Mouse (Mus musculus): ENCODE measurements around the gene Rbmx2. TPM values are rescaled to one million over a fixed set of nuclear protein-coding genes. Genes with fewer than 3 reads are reported as not detected.
A peak's percentile ranks its signal among the peaks of the same experiment; 100 is the strongest.

Gene Rbmx2
- polyA plus RNA-seq (2014; fragmentation: Nextera tagmentation; extraction: Ambion mirVana): 21.3 and 22.2 TPM in 2 replicates

DNA sequence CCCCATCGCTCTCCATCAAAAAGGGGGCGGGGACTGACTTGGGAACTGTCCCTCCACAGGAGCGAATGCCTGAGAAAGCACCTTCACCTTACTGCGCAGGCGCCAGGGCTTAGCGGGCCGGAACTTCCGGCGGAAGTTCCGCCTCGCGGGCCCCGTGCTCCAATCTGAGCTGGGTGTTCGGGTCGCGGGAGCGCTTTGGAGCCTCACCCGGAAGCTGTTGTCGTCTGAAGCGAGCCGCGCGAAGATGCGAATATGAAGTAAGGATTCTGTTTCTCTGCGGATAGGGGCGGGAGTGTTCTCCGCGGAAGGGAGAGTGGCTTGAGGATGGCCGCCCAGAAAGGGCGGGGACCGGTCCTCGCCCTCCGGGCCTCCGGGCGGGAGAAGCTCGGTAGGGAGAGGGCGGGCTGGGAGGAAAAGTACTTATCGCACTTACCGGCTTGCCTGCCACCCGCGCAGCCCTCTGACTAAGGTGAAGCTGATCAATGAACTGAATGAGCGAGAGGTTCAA, at the start of gene Rbmx2:
Gene Rbmx2 (plus strand): TSS at position 141 of the 508 bp plus-strand sequence.
- no peaks in the 10 kb centered on the region for H3K36me3 ChIP-seq (ENCODE audit: control insufficient read depth, insufficient read depth, low read length)
- peak; percentile 97 for ATAC-seq (ENCODE audit: insufficient number of reproducible peaks, insufficient read depth, low FRiP score, low read depth)
- 0 out of 2 replicates have a peak within 1 kb of the TSS, but pooled peaks have one; percentile 21 for H3K27ac ChIP-seq (ENCODE audit: low read length)
- H3K4me1 ChIP-seq (ENCODE audit: control insufficient read depth, insufficient read depth, low read length): no peaks in the 10 kb centered on the region; the same call in 1 of the 2 replicates
- peak within 1 kb of the TSS; percentile 36 for H3K4me2 ChIP-seq (replicated peaks; ENCODE audit: low read depth, low read length)
- H3K9ac ChIP-seq (replicated peaks; ENCODE audit: low read depth, low read length): peak within 1 kb of the TSS; percentile 38; the same call in 1 of the 2 replicates
- H3K4me3 ChIP-seq (ENCODE audit: low read depth, low read length): peak within 1 kb of the TSS; percentile 52
- H3K9me3 ChIP-seq (ENCODE audit: control insufficient read depth, low read depth, low read length): no peaks in the 10 kb centered on the region
- H3K27me3 ChIP-seq (ENCODE audit: control insufficient read depth, insufficient read depth, low read length): no peaks in the 10 kb centered on the region
- 18% methylated on average over 42 of the region's 42 CpGs for WGBS

DNA sequence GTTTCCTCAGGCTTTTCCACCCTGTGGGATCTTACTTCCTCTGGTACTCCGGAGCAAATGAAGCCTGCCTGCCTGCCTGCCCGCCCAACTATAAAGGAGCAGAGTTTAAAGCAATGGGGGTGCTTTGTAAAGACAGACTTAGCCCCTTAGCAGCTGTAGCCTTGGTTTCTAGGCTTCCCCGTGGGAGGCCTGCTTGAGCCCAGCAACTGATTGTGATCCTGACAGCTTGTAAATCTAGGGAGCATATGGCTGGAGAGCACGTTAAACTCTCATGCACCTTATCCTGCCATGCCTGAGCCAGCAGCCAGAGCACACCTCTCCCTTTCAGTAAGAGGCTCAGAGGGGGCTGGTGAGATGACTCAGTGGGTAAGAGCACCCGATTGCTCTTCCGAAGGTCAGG, 28.0 kb upstream of the Rbmx2 start:
- Histone ChIP-seq H3K36me3 (ENCODE audit: control insufficient read depth, insufficient read depth, low read length) (no peaks in the 10 kb centered on the region), H3K27me3 (ENCODE audit: control insufficient read depth, insufficient read depth, low read length) (no peaks in the 10 kb centered on the region), H3K4me2 (replicated peaks; ENCODE audit: low read depth, low read length) (no peak overlapping the region), H3K4me1 (ENCODE audit: control insufficient read depth, insufficient read depth, low read length) (no peaks in the 10 kb centered on the region), H3K4me3 (ENCODE audit: low read depth, low read length) (no peak overlapping the region), H3K9me3 (ENCODE audit: control insufficient read depth, low read depth, low read length) (no peaks in the 10 kb centered on the region), H3K27ac (ENCODE audit: low read length) (no peak overlapping the region), H3K9ac (replicated peaks; ENCODE audit: low read depth, low read length) (no peak overlapping the region)
- ATAC-seq (ENCODE audit: insufficient number of reproducible peaks, insufficient read depth, low FRiP score, low read depth): no peak
- WGBS: 44% methylated on average over 6 of the region's 6 CpGs

DNA sequence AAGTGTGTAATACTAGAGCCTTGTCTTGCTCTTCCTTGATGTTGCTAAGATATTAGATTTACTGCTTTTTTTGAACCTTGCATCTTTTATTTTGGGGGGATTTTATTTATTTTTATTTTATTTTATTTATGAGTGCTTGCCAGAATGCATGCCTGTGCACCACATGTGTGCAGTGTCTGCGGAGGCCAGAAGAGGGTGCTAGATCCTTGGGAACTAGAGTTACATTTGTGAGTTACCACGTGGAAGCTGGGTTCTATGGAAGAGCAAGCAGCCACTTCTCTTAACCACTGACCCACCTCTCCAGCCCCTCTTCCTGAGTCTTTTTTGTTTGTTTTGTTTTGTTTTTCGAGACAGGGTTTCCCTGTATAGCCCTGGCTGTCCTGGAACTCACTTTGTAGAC, 25.2 kb upstream of the Rbmx2 start:
- WGBS: 72% methylated on average over 3 of the region's 3 CpGs
- H3K9me3 ChIP-seq (ENCODE audit: control insufficient read depth, low read depth, low read length): no peaks in the 10 kb centered on the region
- H3K9ac ChIP-seq (replicated peaks; ENCODE audit: low read depth, low read length): no peak overlapping the region
- no peaks in the 10 kb centered on the region for H3K4me1 ChIP-seq (ENCODE audit: control insufficient read depth, insufficient read depth, low read length)
- no peak overlapping the region for H3K27ac ChIP-seq (ENCODE audit: low read length)
- H3K27me3 ChIP-seq (ENCODE audit: control insufficient read depth, insufficient read depth, low read length): no peaks in the 10 kb centered on the region
- no peak overlapping the region for H3K4me3 ChIP-seq (ENCODE audit: low read depth, low read length)
- H3K4me2 ChIP-seq (replicated peaks; ENCODE audit: low read depth, low read length): no peak overlapping the region
- ATAC-seq (ENCODE audit: insufficient number of reproducible peaks, insufficient read depth, low FRiP score, low read depth): no peak
- no peaks in the 10 kb centered on the region for H3K36me3 ChIP-seq (ENCODE audit: control insufficient read depth, insufficient read depth, low read length)

DNA sequence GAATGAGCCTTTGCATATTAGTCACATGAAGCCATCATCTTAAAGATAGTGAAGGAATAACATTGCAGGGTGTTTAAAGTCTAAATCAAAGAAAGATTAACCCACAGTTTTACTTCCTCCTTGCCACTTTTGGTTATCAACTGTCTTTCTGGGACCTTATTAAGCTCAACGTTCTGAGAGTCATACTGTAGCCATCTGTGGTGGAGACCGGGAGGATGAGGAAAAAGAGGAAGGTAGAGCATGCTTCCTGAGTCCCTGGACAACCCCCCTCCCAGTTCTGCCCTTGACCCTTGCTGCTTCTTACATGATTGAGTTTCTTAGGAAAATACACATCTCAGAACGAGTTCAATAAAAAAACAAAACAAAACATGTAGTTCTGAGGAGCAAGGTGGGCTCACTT, 23.1 kb upstream of the Rbmx2 start:
- Histone ChIP-seq H3K4me2 (replicated peaks; ENCODE audit: low read depth, low read length) (no peak overlapping the region), H3K9me3 (ENCODE audit: control insufficient read depth, low read depth, low read length) (no peaks in the 10 kb centered on the region), H3K9ac (replicated peaks; ENCODE audit: low read depth, low read length) (no peak overlapping the region), H3K4me1 (ENCODE audit: control insufficient read depth, insufficient read depth, low read length) (no peaks in the 10 kb centered on the region), H3K27me3 (ENCODE audit: control insufficient read depth, insufficient read depth, low read length) (no peaks in the 10 kb centered on the region), H3K27ac (ENCODE audit: low read length) (no peak overlapping the region), H3K4me3 (ENCODE audit: low read depth, low read length) (no peak overlapping the region), H3K36me3 (ENCODE audit: control insufficient read depth, insufficient read depth, low read length) (no peaks in the 10 kb centered on the region)
- 66% methylated on average over 3 of the region's 3 CpGs for WGBS
- no peak for ATAC-seq (ENCODE audit: insufficient number of reproducible peaks, insufficient read depth, low FRiP score, low read depth)

DNA sequence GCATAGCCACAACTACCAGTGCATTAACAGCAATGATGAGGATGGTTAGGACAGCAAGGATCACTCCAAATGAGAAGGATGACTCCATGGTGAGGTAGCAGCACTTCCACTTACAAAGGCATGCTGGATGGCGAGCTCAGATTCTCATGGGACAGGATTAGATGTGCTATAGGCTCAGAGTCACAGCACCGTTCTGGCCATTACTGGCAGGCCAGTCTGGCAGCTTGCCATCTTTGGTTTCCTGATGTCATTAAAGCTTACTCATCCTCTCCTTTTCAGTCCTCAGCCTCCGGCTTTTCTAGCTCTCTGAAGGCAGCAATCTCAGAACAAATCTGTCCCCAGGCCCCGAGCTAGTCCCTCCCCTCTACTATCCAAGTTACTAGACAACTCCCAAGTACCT, 20.6 kb upstream of the Rbmx2 start, which contains the start of gene Gpr119:
Gene Gpr119 (minus strand): TSS at position 308 of the 400 bp plus-strand sequence.
- ATAC-seq (ENCODE audit: insufficient number of reproducible peaks, insufficient read depth, low FRiP score, low read depth): no peak
- Histone ChIP-seq H3K27ac (ENCODE audit: low read length) (no peak within 1 kb of the TSS), H3K9ac (replicated peaks; ENCODE audit: low read depth, low read length) (no peak within 1 kb of the TSS), H3K4me1 (ENCODE audit: control insufficient read depth, insufficient read depth, low read length) (no peaks in the 10 kb centered on the region), H3K4me3 (ENCODE audit: low read depth, low read length) (no peak within 1 kb of the TSS), H3K4me2 (replicated peaks; ENCODE audit: low read depth, low read length) (no peak within 1 kb of the TSS), H3K36me3 (ENCODE audit: control insufficient read depth, insufficient read depth, low read length) (no peaks in the 10 kb centered on the region), H3K9me3 (ENCODE audit: control insufficient read depth, low read depth, low read length) (no peaks in the 10 kb centered on the region), H3K27me3 (ENCODE audit: control insufficient read depth, insufficient read depth, low read length) (no peaks in the 10 kb centered on the region)
- WGBS: 63% methylated on average over 4 of the region's 4 CpGs

DNA sequence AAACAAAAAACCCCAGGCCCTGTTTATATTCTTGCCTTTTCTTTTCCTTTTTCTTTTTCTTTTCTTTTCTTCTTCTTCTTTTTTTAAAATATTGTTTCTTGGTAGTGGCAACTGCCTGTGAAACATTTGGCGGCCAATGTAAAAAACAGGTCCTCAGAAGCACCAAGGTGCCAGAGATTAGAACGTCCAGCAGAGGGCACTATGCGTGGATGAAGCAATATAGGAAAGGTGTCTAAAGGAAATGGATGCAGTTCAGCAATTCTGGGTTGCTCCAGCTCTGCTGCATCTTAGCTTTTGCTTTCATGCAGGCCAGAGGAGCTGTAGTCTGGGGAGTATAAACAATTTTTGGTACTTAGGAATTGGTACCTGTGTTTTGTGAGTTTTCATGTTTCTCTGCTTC, 11.4 kb upstream of the Rbmx2 start:
- Histone ChIP-seq H3K36me3 (ENCODE audit: control insufficient read depth, insufficient read depth, low read length) (no peaks in the 10 kb centered on the region), H3K9ac (replicated peaks; ENCODE audit: low read depth, low read length) (no peak overlapping the region), H3K27me3 (ENCODE audit: control insufficient read depth, insufficient read depth, low read length) (no peaks in the 10 kb centered on the region), H3K4me3 (ENCODE audit: low read depth, low read length) (no peak overlapping the region), H3K27ac (ENCODE audit: low read length) (no peak overlapping the region), H3K4me1 (ENCODE audit: control insufficient read depth, insufficient read depth, low read length) (no peaks in the 10 kb centered on the region), H3K4me2 (replicated peaks; ENCODE audit: low read depth, low read length) (no peak overlapping the region), H3K9me3 (ENCODE audit: control insufficient read depth, low read depth, low read length) (no peaks in the 10 kb centered on the region)
- no peak for ATAC-seq (ENCODE audit: insufficient number of reproducible peaks, insufficient read depth, low FRiP score, low read depth)
- 13% methylated on average over 3 of the region's 3 CpGs for WGBS

DNA sequence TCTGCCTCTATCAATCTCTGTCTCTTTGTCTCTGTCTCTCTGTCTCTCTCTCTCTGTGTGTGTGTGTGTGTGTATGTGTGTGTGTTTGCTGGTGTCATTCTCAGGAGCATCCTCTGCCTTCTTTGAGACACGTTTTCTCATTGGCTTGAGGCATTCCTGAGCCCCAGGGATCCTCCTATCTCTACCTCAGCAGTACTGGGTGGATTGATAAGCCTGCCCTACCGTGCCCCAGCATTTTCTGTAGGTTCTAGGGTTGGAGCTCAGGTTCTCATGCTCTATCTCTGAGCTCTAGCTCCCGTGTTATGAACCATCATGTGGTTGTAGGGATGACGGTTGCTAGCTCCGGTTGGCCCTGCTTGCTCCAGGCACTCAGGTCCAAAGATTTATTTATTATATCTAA, 10.9 kb upstream of the Rbmx2 start:
- ATAC-seq (ENCODE audit: insufficient number of reproducible peaks, insufficient read depth, low FRiP score, low read depth): no peak
- no peaks in the 10 kb centered on the region for H3K27me3 ChIP-seq (ENCODE audit: control insufficient read depth, insufficient read depth, low read length)
- 64% methylated on average over 5 of the region's 5 CpGs for WGBS
- no peaks in the 10 kb centered on the region for H3K36me3 ChIP-seq (ENCODE audit: control insufficient read depth, insufficient read depth, low read length)
- H3K27ac ChIP-seq (ENCODE audit: low read length): no peak overlapping the region
- no peaks in the 10 kb centered on the region for H3K4me1 ChIP-seq (ENCODE audit: control insufficient read depth, insufficient read depth, low read length)
- H3K9ac ChIP-seq (replicated peaks; ENCODE audit: low read depth, low read length): no peak overlapping the region
- no peak overlapping the region for H3K4me3 ChIP-seq (ENCODE audit: low read depth, low read length)
- H3K9me3 ChIP-seq (ENCODE audit: control insufficient read depth, low read depth, low read length): no peaks in the 10 kb centered on the region
- H3K4me2 ChIP-seq (replicated peaks; ENCODE audit: low read depth, low read length): no peak overlapping the region

DNA sequence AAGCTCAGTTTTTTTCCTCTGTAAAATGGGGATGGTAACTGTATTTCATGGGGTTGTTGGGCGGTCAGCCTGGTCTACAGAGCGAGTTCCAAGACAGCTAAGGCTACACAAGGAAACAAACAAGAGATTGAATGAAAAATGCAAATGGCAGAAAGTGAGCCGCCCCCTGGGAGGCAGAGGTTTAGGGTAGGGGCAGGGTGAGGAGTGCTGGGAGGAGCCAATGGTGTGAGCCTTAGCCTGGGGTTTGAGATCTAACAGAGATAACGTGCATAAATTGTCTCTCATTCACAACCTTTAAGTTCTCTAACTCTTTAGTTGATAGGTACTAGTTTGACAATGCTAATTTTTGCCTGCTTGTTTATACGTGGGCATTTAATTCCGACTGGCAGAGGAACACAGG, 344 bp upstream of the Rbmx2 start:
- no peaks in the 10 kb centered on the region; the same call in 1 of the 2 replicates for H3K4me1 ChIP-seq (ENCODE audit: control insufficient read depth, insufficient read depth, low read length)
- H3K27me3 ChIP-seq (ENCODE audit: control insufficient read depth, insufficient read depth, low read length): no peaks in the 10 kb centered on the region
- H3K4me2 ChIP-seq (replicated peaks; ENCODE audit: low read depth, low read length): peak overlapping the region; percentile 36
- H3K36me3 ChIP-seq (ENCODE audit: control insufficient read depth, insufficient read depth, low read length): no peaks in the 10 kb centered on the region
- H3K27ac ChIP-seq (ENCODE audit: low read length): no peak overlapping the region
- H3K9ac ChIP-seq (replicated peaks; ENCODE audit: low read depth, low read length): no peak overlapping the region
- peak; percentile 67; the same call in 1 of the 2 replicates for ATAC-seq (ENCODE audit: insufficient number of reproducible peaks, insufficient read depth, low FRiP score, low read depth)
- H3K4me3 ChIP-seq (ENCODE audit: low read depth, low read length): peak overlapping the region; percentile 52
- WGBS: 11% methylated on average over 6 of the region's 6 CpGs
- no peaks in the 10 kb centered on the region for H3K9me3 ChIP-seq (ENCODE audit: control insufficient read depth, low read depth, low read length)

DNA sequence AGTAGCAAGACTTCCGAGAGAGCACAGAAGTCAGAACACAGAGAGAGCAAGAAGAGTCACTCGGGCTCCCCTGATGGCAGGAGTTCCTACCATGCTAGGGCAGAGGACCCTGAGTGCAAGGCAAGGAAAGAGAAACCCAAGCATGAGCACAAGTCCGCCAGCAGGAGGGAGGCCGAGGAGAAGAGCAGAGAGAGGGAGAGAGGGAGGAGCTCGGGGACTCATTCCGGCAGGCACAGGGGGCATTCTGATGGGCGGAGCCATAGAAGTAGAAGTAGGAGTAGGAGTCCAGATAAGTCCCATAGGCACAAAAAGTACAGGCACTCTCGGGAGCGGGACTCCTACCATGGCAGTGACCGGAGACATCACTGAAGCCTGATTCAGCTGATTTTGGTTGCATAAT, 14.9 kb downstream of the Rbmx2 start:
- Histone ChIP-seq H3K9ac (replicated peaks; ENCODE audit: low read depth, low read length) (no peak overlapping the region), H3K27ac (ENCODE audit: low read length) (no peak overlapping the region), H3K4me3 (ENCODE audit: low read depth, low read length) (no peak overlapping the region), H3K9me3 (ENCODE audit: control insufficient read depth, low read depth, low read length) (no peaks in the 10 kb centered on the region), H3K4me1 (ENCODE audit: control insufficient read depth, insufficient read depth, low read length) (no peaks in the 10 kb centered on the region), H3K36me3 (ENCODE audit: control insufficient read depth, insufficient read depth, low read length) (no peaks in the 10 kb centered on the region), H3K27me3 (ENCODE audit: control insufficient read depth, insufficient read depth, low read length) (no peaks in the 10 kb centered on the region), H3K4me2 (replicated peaks; ENCODE audit: low read depth, low read length) (no peak overlapping the region)
- no peak for ATAC-seq (ENCODE audit: insufficient number of reproducible peaks, insufficient read depth, low FRiP score, low read depth)
- WGBS: 84% methylated on average over 10 of the region's 10 CpGs
